Mouse (Mus musculus) olfactory bulb, adult 2 months (tissue): Measurements from ENCODE around the gene Tmco1. TPM values are rescaled to one million over a fixed set of nuclear protein-coding genes. Genes with fewer than 3 reads are reported as not detected.
A peak's percentile ranks its signal among the peaks of the same experiment; 100 is the strongest.

Experiments
- H3K27ac ChIP-seq: fragments of 200-500 bp; 2 replicates; pipeline ENCODE4 v1.5.1; 2012; ENCODE audit warnings: low read depth, low read length; ENCODE audit not compliant: insufficient read depth
- H3K4me1 ChIP-seq: fragments of 200-500 bp; 2 replicates; pipeline ENCODE4 v1.6.1; 2012; ENCODE audit warnings: low read length; ENCODE audit not compliant: control insufficient read depth, insufficient read depth
- H3K4me3 ChIP-seq: fragments of 200-500 bp; 2 replicates; pipeline ENCODE4 v1.5.1; 2012; ENCODE audit warnings: mild to moderate bottlenecking, low read depth, low read length, moderate library complexity; ENCODE audit not compliant: insufficient read depth
- CTCF ChIP-seq: fragments of 200-500 bp; IDR thresholded peaks from 2 replicates; pipeline ENCODE4 v1.5.1; 2012; ENCODE audit warnings: low read depth, mild to moderate bottlenecking, low read length, moderate library complexity; ENCODE audit not compliant: insufficient read depth
- POLR2A ChIP-seq: fragments of 200-500 bp; IDR thresholded peaks from 2 replicates; pipeline ENCODE4 v1.6.1; 2012; ENCODE audit warnings: mild to moderate bottlenecking, low read depth, low read length, moderate library complexity; ENCODE audit not compliant: insufficient read depth
- WGBS: fragments of 180-500 bp; shearing (Covaris S2); methylation state at CpG from one replicate; pipeline ENCODE4 v1.1.7; 2018; 5-methylcytosine and 5-hydroxymethylcytosine counted together
- polyA plus RNA-seq: library from polyadenylated mRNA; stranded (reverse); fragments of >200 nt; gene quantifications from 2 replicates; pipeline ENCODE4 v1.2.4, GENCODE M21; 2012; ENCODE audit warnings: low replicate concordance; ENCODE audit not compliant: missing spikeins, insufficient read depth, insufficient read length

Tmco1 gene
- polyA plus RNA-seq, result not detected in 2 replicates

GRCm38 (mm10) chr1:167308261-167309054 lies at the start of gene Tmco1:
Tmco1 (plus strand) TSS chr1:167308378.
- Histone ChIP-seq H3K4me3 (peak within 1 kb of the TSS; percentile 86), H3K4me1 (peaks cover 4% of the 10 kb centered on the region; the same call in 1 of the 2 replicates), H3K27ac (peak within 1 kb of the TSS; percentile 96)
- TF ChIP-seq CTCF (no peak; the same call in 1 of the 2 replicates), POLR2A (peak; percentile 93)
- under 1% methylated on average over 82 of the region's 82 CpGs for WGBS

GRCm38 (mm10) chr1:167259702-167260101 lies 48.5 kb upstream of the Tmco1 start:
- H3K4me1 ChIP-seq, result peaks cover 42% of the 10 kb centered on the region
- no peak overlapping the region for H3K4me3 ChIP-seq
- peak overlapping the region; percentile 65 for H3K27ac ChIP-seq
- WGBS, result 35% methylated on average over 10 of the region's 10 CpGs
- no peak for TF ChIP-seq CTCF
- TF ChIP-seq POLR2A, result no peak

- TF ChIP-seq POLR2A (no peak), CTCF (no peak)
- Histone ChIP-seq H3K4me1 (peaks cover 35% of the 10 kb centered on the region), H3K27ac (no peak overlapping the region), H3K4me3 (no peak overlapping the region)
- 93% methylated on average over 11 of the region's 11 CpGs for WGBS
These were observed 46.4 kb upstream of the Tmco1 start for GRCm38 (mm10) chr1:167261750-167262149.

- H3K4me3 ChIP-seq, result no peak overlapping the region
- H3K4me1 ChIP-seq, result peaks cover 36% of the 10 kb centered on the region
- no peak overlapping the region for H3K27ac ChIP-seq
- TF ChIP-seq CTCF, result no peak
- no peak for TF ChIP-seq POLR2A
- 72% methylated on average over 10 of the region's 10 CpGs for WGBS
These were observed 45.6 kb upstream of the Tmco1 start for GRCm38 (mm10) chr1:167262489-167263041.

GRCm38 (mm10) chr1:167265366-167265765 lies 42.8 kb upstream of the Tmco1 start:
- no peak overlapping the region for H3K27ac ChIP-seq

GRCm38 (mm10) chr1:167266720-167267119 lies 41.5 kb upstream of the Tmco1 start:
- WGBS, result 88% methylated on average over 3 of the region's 3 CpGs
- Histone ChIP-seq H3K27ac (no peak overlapping the region), H3K4me1 (peaks cover 41% of the 10 kb centered on the region), H3K4me3 (no peak overlapping the region)
- TF ChIP-seq CTCF, result no peak

More at GRCm38 (mm10) chr1:167265366-167265765, 42.8 kb upstream of the Tmco1 start:
- Histone ChIP-seq H3K4me3 (no peak overlapping the region), H3K4me1 (peaks cover 32% of the 10 kb centered on the region)
- 84% methylated on average over 4 of the region's 4 CpGs for WGBS
- no peak for TF ChIP-seq POLR2A
- no peak for TF ChIP-seq CTCF

GRCm38 (mm10) chr1:167268360-167269063 lies 39.7 kb upstream of the Tmco1 start:
- Histone ChIP-seq H3K4me3 (no peak overlapping the region), H3K4me1 (peaks cover 34% of the 10 kb centered on the region), H3K27ac (no peak overlapping the region)
- no peak for TF ChIP-seq CTCF
- TF ChIP-seq POLR2A, result no peak
- 91% methylated on average over 9 of the region's 9 CpGs for WGBS

GRCm38 (mm10) chr1:167269350-167269811 lies 38.8 kb upstream of the Tmco1 start:
- 0 out of 2 replicates have a peak overlapping the region, but pooled peaks have one; percentile 1 for H3K27ac ChIP-seq
- TF ChIP-seq CTCF, result no peak
- no peak for TF ChIP-seq POLR2A
- no peak overlapping the region for H3K4me3 ChIP-seq
- 36% methylated on average over 14 of the region's 14 CpGs for WGBS
- H3K4me1 ChIP-seq, result peaks cover 33% of the 10 kb centered on the region
